Mouse (Mus musculus) hindbrain, embryonic 14.5 days (tissue): ENCODE data around the gene Gm10188. TPM values are rescaled to one million over a fixed set of nuclear protein-coding genes. Genes with fewer than 3 reads are reported as not detected.
A peak's percentile ranks its signal among the peaks of the same experiment; 100 is the strongest.

Source experiments
- ATAC-seq: fragments of 200-750 bp; cut with Nextera tagmentation; 2 replicates; pipeline ENCODE4 v1.8.0; 2017; ENCODE audit warnings: moderate number of reproducible peaks, mild to moderate bottlenecking, moderate TSS enrichment, moderate library complexity; ENCODE audit not compliant: low FRiP score
- DNase-seq: peaks from one replicate; pipeline ENCODE4 v3.0.0-alpha.2; 2015; ENCODE audit warnings: low spot score
- H3K27ac ChIP-seq: fragments of 300-500 bp; sonication (generic); 2 replicates; pipeline ENCODE4 v1.5.1; 2014; ENCODE audit warnings: mild to moderate bottlenecking, moderate library complexity
- H3K27me3 ChIP-seq: fragments of 300-500 bp; sonication (generic); 2 replicates; pipeline ENCODE4 v1.6.1; 2014; ENCODE audit warnings: mild to moderate bottlenecking, low read length, mixed read lengths; ENCODE audit not compliant: control insufficient read depth, insufficient read depth
- H3K36me3 ChIP-seq: fragments of 300-500 bp; sonication (generic); replicated peaks from 2 replicates; pipeline ENCODE4 v1.6.1; 2014; ENCODE audit not compliant: control insufficient read depth, insufficient read depth
- H3K4me1 ChIP-seq: fragments of 300-500 bp; sonication (generic); replicated peaks from 2 replicates; pipeline ENCODE4 v1.6.1; 2014; ENCODE audit warnings: antibody characterized with exemption, low read length, mixed read lengths; ENCODE audit not compliant: control insufficient read depth, insufficient read depth
- H3K4me2 ChIP-seq: fragments of 300-500 bp; sonication (generic); replicated peaks from 2 replicates; pipeline ENCODE4 v1.6.1; 2014; ENCODE audit warnings: mild to moderate bottlenecking, moderate library complexity
- H3K4me3 ChIP-seq: fragments of 300-500 bp; sonication (generic); replicated peaks from 2 replicates; pipeline ENCODE4 v1.5.1; 2014; ENCODE audit warnings: mild to moderate bottlenecking, low read length
- H3K9ac ChIP-seq: fragments of 300-500 bp; sonication (generic); 2 replicates; pipeline ENCODE4 v1.6.1; 2014
- H3K9me3 ChIP-seq: fragments of 300-500 bp; sonication (generic); 2 replicates; pipeline ENCODE4 v1.6.1; 2016; ENCODE audit warnings: low read length; ENCODE audit not compliant: control insufficient read depth
- WGBS: fragments of 180-500 bp; shearing (Covaris S2); extraction: QIAGEN DNeasy Blood & Tissue Kit; methylation state at CpG from one replicate; pipeline ENCODE4 v1.1.7; 2014; 5-methylcytosine and 5-hydroxymethylcytosine counted together
- polyA plus RNA-seq: library from polyadenylated mRNA; unstranded; fragments of >200 nt; fragmentation: Nextera tagmentation; extraction: Ambion mirVana; gene quantifications from 2 replicates; pipeline ENCODE4 v1.2.1, GENCODE M21; 2014

Gm10188 gene
- polyA plus RNA-seq, 1 experiment from 2014 or later = 0.47 TPM

DNA sequence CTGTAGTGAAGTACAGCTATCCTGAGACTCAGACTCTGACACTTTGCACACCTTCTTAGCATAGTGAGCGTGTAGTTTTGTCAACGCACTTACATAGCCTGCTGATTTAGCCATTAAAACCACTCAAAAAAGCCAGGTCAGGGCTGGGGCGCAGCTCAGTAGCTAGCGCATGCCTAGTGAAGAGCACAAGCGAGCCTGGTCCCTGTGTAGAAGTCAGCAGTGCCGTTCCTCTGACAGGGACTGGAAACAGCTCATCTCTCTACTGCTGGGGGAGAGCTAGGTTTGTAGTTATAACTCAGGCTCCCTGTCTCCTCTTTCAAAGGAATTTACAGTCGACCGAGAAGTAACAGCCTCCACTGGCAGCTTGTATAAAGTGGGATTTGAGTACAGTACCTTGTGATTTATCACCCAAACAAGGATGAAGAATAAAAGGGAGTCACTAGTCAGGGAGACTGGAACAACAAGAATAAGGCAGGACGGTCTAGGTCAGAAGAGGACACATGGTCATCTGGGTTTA, 5.2 kb upstream of the Gm10188 start:
- 75% methylated on average over 9 of the region's 9 CpGs for WGBS
- DNase-seq (no peak), ATAC-seq (no peak)
- Histone ChIP-seq H3K9ac (no peak overlapping the region), H3K4me2 (no peak overlapping the region), H3K4me3 (no peak overlapping the region), H3K9me3 (no peaks in the 10 kb centered on the region), H3K36me3 (no peaks in the 10 kb centered on the region), H3K27ac (no peak overlapping the region), H3K27me3 (no peaks in the 10 kb centered on the region), H3K4me1 (no peaks in the 10 kb centered on the region)

DNA sequence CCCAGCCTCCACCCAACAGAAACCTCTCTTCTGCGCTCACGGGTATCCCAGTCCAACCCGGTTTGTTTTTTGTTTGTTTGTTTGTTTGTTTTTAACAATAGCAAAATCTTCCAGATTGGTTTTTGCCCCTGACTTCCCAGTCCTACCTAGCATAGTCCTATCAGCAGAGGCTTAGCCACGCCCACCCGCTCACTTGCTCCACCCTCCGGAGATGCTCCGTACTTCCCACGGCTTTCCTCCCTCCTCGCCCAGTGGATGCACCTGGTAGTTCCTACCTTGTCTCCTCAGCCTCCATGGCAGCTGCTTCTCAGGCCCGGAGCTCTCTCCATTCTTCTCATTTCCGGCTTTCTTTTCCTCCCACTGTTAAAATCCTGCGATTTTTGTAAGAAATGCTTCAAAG, 4.0 kb upstream of the Gm10188 start:
- H3K27ac ChIP-seq = no peak overlapping the region
- ATAC-seq = no peak
- no peaks in the 10 kb centered on the region for H3K27me3 ChIP-seq
- 23% methylated on average over 12 of the region's 12 CpGs for WGBS
- no peak overlapping the region for H3K9ac ChIP-seq
- H3K4me2 ChIP-seq = no peak overlapping the region
- H3K36me3 ChIP-seq = no peaks in the 10 kb centered on the region
- H3K4me1 ChIP-seq = no peaks in the 10 kb centered on the region
- no peak for DNase-seq
- H3K4me3 ChIP-seq = no peak overlapping the region
- H3K9me3 ChIP-seq = no peaks in the 10 kb centered on the region

DNA sequence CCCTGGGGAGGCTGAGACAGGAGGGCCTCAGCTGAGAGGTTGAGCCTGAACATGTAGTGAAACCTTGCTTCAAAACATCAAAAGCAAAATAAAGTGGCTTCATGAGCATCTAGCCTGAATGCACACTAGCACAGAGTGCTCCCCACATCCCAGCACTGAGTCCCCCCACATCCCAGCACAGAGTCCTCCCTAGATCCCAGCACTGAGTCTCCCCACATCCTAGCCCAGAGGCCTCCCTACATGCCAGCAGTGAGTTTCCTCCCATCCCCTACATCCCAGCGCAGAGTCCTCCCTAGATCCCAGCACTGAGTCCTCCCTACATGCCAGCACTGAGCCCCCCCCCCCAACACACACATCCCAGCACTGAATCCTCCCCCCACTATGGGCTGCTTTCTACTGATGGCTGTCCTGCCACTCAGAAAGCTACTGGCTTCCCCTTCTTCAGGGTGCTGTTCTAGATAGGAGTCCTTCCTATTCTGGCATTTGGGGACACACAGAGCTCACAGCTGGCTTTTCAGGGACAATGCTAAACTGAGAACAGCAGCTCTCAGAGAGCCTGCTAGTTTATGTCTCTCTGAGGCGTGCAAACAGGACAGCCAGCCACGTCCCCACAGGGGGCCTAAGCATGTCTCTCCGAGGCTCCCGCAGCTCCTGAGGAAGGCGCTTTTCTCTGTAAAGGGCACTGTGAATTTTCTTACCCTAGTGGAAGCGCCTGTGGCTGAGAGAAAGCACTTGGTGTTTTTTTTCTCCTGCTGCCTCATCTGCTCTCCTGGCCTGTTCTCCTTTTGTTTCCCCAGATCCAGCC, 2.1 kb upstream of the Gm10188 start:
- Histone ChIP-seq H3K36me3 (no peaks in the 10 kb centered on the region), H3K4me1 (no peaks in the 10 kb centered on the region), H3K4me2 (no peak overlapping the region), H3K4me3 (no peak overlapping the region), H3K27me3 (no peaks in the 10 kb centered on the region), H3K27ac (no peak overlapping the region), H3K9ac (no peak overlapping the region), H3K9me3 (no peaks in the 10 kb centered on the region)
- DNase-seq (no peak), ATAC-seq (no peak)
- 31% methylated on average over 7 of the region's 7 CpGs for WGBS

DNA sequence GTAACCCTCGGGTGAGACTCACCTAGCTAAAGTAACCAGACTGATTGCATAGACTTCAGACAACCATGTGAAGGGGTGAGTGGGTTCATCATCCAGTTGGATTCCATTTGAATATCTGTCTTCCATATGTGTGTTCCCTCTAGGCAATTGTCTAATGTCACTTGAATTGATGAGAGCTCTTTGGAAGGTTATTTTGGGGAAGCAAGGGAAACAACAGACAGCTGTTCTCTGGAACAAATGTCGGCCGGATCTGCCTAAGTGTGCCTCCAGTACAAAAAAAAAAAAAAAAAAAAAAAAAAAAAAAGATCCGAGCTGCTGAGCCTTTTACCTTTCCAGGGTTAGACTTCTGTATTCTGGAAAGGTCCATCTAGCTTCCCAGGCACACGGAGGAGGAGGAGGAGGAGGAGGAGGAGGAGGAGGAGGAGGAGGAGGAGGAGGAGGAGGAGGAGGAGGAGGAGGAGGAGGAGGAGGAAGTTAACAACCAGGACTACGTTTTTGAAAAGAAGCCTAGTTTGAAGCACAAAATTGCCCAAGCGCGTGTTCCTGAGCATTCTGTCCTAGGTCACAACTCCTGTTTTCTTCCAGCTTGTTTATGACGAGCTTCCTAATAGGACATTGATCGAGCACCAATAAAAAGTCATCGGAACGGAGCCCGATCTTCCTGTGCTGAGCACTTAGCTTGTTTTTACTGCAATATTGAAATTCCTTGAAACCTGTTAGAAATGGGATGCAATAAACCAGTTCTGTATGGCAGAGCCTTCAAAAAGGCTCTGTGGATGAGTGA, 3.1 kb downstream of the Gm10188 start:
- Histone ChIP-seq H3K4me3 (no peak overlapping the region), H3K27me3 (no peaks in the 10 kb centered on the region), H3K4me1 (peaks cover 16% of the 10 kb centered on the region), H3K9me3 (no peaks in the 10 kb centered on the region), H3K27ac (no peak overlapping the region), H3K36me3 (no peaks in the 10 kb centered on the region), H3K4me2 (no peak overlapping the region), H3K9ac (no peak overlapping the region)
- ATAC-seq = no peak
- DNase-seq = no peak
- WGBS = 78% methylated on average over 12 of the region's 13 CpGs

DNA sequence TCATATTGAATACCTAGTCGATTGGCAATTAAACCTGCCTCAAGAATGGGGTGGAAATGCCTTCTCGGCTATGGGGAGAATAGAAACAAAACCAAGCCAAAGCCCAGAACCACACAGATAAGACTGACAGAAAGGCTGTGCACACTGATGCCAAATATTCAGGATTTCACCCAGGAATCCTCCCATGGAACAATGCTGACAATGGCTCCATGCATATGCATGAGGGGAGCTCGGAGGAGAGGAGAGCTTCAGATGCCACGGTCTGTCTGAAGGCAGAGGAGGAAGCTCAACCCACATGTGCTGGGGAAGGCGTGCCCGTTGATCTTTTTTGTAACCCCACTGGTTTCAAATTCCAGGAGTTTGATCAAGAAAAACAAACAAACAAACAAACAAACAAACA, 7.4 kb downstream of the Gm10188 start:
- ATAC-seq = peak; percentile 82; the same call in 1 of the 2 replicates
- Histone ChIP-seq H3K9me3 (no peaks in the 10 kb centered on the region), H3K36me3 (no peaks in the 10 kb centered on the region), H3K27me3 (no peaks in the 10 kb centered on the region), H3K4me3 (no peak overlapping the region), H3K27ac (peak overlapping the region; percentile 66), H3K4me2 (peak overlapping the region; percentile 18; the same call in 1 of the 2 replicates), H3K4me1 (peaks cover 21% of the 10 kb centered on the region), H3K9ac (0 out of 2 replicates have a peak overlapping the region, but pooled peaks have one; percentile 11)
- 10% methylated on average over 6 of the region's 6 CpGs for WGBS
- no peak for DNase-seq

DNA sequence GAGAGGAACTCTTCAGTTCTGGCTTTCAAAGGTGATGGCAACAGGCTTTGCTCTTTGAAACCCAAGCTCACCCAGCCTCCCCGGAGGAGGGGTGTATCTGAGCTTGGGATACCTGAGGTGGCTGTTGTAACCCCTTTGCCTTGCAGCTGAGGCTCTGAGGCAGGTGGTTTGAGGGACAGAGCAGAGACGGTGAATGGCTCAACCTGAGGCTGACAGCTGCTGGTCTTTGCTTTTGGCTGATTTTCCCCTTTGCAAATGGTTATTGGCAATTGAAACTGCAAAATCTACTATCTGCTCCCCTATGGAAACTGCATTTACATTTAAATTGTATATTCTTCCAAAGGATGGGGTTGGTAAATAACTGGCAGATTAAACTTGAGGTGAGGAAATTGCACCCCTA, 7.9 kb downstream of the Gm10188 start:
- H3K27ac ChIP-seq = peak overlapping the region; percentile 66
- no peak for DNase-seq
- WGBS = 23% methylated on average over 2 of the region's 2 CpGs
- ATAC-seq = 0 out of 2 replicates have a peak, but pooled peaks have one; percentile 27
- H3K4me3 ChIP-seq = no peak overlapping the region
- no peak overlapping the region for H3K4me2 ChIP-seq
- no peak overlapping the region for H3K9ac ChIP-seq
- no peaks in the 10 kb centered on the region for H3K36me3 ChIP-seq
- H3K27me3 ChIP-seq = no peaks in the 10 kb centered on the region
- peaks cover 21% of the 10 kb centered on the region for H3K4me1 ChIP-seq
- no peaks in the 10 kb centered on the region for H3K9me3 ChIP-seq

DNA sequence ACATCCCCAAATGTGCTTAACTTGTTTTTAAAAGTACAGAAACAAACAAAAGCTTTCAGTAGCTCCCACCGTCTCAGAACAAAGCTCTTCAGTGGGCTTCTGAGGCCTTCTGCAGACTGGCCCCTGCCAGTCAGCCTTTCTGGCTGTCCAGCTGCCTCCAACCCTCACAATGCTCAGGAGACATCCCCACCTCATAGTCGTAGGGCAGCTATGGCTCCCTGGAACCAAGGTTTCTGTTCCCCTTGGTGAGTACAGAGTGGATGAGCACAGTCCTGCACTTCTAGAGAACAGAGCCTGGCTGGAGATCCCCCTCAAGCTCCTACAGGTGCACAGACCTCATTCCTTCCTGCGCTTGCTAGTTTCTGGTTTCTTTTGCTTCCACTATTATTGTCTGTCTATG, 13.3 kb downstream of the Gm10188 start:
- ATAC-seq (no peak), DNase-seq (no peak)
- no peak overlapping the region for H3K27ac ChIP-seq
- H3K4me3 ChIP-seq = no peak overlapping the region
- no peak overlapping the region for H3K9ac ChIP-seq
- H3K27me3 ChIP-seq = no peaks in the 10 kb centered on the region
- no peaks in the 10 kb centered on the region for H3K9me3 ChIP-seq
- H3K4me2 ChIP-seq = no peak overlapping the region
- peaks cover 23% of the 10 kb centered on the region for H3K4me1 ChIP-seq
- no peaks in the 10 kb centered on the region for H3K36me3 ChIP-seq
- WGBS = 60% methylated on average over 3 of the region's 3 CpGs

DNA sequence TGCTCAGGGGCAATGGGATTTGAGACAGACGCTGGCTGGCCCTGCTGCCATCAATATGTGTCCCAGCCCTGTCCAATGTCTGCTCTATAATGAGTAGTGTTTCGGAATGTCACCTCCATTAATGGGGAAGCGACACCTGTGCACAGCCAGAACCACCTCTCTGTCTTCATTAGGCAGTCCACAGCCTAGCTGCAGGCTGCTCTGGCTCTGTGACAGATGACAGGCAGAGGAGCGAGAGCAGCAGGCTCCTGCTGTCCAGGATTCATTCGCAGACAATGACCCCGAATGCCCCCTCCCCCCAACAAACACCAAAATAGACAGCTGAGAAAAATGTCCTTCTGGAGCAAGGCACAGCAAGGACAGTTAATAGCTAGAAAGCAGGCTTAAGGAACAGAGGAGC, 16.5 kb downstream of the Gm10188 start:
- H3K27me3 ChIP-seq = no peaks in the 10 kb centered on the region
- H3K36me3 ChIP-seq = no peaks in the 10 kb centered on the region
- ATAC-seq (peak; percentile 79), DNase-seq (no peak)
- H3K4me3 ChIP-seq = no peak overlapping the region
- WGBS = 12% methylated on average over 6 of the region's 6 CpGs
- H3K4me2 ChIP-seq = no peak overlapping the region
- no peak overlapping the region for H3K9ac ChIP-seq
- H3K9me3 ChIP-seq = no peaks in the 10 kb centered on the region
- H3K4me1 ChIP-seq = peaks cover 36% of the 10 kb centered on the region
- peak overlapping the region; percentile 63 for H3K27ac ChIP-seq

DNA sequence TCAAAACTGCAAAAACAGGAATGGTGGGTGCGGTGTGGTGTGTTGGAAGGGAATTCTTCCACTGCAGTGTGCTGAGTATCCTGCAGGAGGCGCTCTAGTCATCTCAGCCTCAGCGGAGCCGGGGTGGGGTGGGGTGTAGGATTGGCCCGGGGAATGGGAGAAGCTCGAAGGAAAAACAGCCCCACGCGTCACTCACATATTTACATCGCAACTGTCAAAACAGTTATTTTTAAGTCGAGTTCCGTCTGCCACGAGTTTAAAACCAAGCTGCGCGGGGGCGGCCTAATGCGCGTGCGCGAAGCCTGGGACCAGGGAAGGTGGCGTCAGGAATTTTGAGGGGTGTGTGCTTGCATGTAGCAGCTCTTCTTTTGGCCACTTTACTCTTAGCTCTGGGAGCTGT, 17.3 kb downstream of the Gm10188 start:
- H3K27me3 ChIP-seq = no peaks in the 10 kb centered on the region
- H3K9ac ChIP-seq = 0 out of 2 replicates have a peak overlapping the region, but pooled peaks have one; percentile 4
- peak; percentile 63 for DNase-seq
- ATAC-seq = no peak
- peak overlapping the region; percentile 38 for H3K4me2 ChIP-seq
- H3K27ac ChIP-seq = peak overlapping the region; percentile 63
- H3K36me3 ChIP-seq = no peaks in the 10 kb centered on the region
- H3K9me3 ChIP-seq = no peaks in the 10 kb centered on the region
- 6% methylated on average over 20 of the region's 20 CpGs for WGBS
- peaks cover 40% of the 10 kb centered on the region for H3K4me1 ChIP-seq
- peak overlapping the region; percentile 8; the same call in 1 of the 2 replicates for H3K4me3 ChIP-seq
